Mouse (Mus musculus) heart, adult 2 months (tissue): ENCODE results near the gene Hepacam. TPM values are rescaled to one million over a fixed set of nuclear protein-coding genes. Genes with fewer than 3 reads are reported as not detected.

Source experiments
- DNase-seq, 2 experiments: peaks; one replicate each; pipeline ENCODE4 v3.0.0; 2021
- H3K27ac ChIP-seq: fragments of 200-600 bp; 2 replicates; pipeline ENCODE4 v1.8.1; 2022
- H3K27me3 ChIP-seq: fragments of 200-500 bp; 2 replicates; pipeline ENCODE4 v1.6.1; 2012; ENCODE audit warnings: mild to moderate bottlenecking, low read length, inconsistent platforms, mixed read lengths; ENCODE audit not compliant: control insufficient read depth, insufficient read depth
- H3K36me3 ChIP-seq: fragments of 200-500 bp; 2 replicates; pipeline ENCODE4 v1.6.1; 2012; ENCODE audit warnings: low read length, inconsistent platforms; ENCODE audit not compliant: control insufficient read depth, insufficient read depth
- H3K4me1 ChIP-seq: fragments of 200-500 bp; 2 replicates; pipeline ENCODE4 v1.6.1; 2011; ENCODE audit warnings: low read length; ENCODE audit not compliant: control insufficient read depth, insufficient read depth
- H3K4me3 ChIP-seq: fragments of 200-600 bp; 2 replicates; pipeline ENCODE4 v1.8.1; 2022
- H3K79me2 ChIP-seq: fragments of 200-500 bp; replicated peaks from 2 replicates; pipeline ENCODE4 v1.6.1; 2012; ENCODE audit warnings: mild to moderate bottlenecking, inconsistent platforms, low read length, moderate library complexity, mixed read lengths; ENCODE audit not compliant: control insufficient read depth, insufficient read depth
- H3K9ac ChIP-seq: fragments of 200-500 bp; 2 replicates; pipeline ENCODE4 v1.6.1; 2012; ENCODE audit warnings: low read depth, mild to moderate bottlenecking, control low read depth, inconsistent platforms, low read length, mixed read lengths
- CTCF ChIP-seq: fragments of 200-600 bp; IDR thresholded peaks from 2 replicates; pipeline ENCODE4 v1.8.1; 2022; ENCODE audit warnings: antibody characterized with exemption, mild to moderate bottlenecking, moderate library complexity
- EP300 ChIP-seq: fragments of 200-500 bp; IDR thresholded peaks from 2 replicates; pipeline ENCODE4 v1.6.1; 2011; ENCODE audit warnings: low read depth, low read length, control low read depth; ENCODE audit not compliant: insufficient read depth
- POLR2A ChIP-seq: fragments of 200-500 bp; IDR thresholded peaks from 2 replicates; pipeline ENCODE4 v1.6.1; 2011; ENCODE audit warnings: mild to moderate bottlenecking, low read depth, low read length, control low read depth; ENCODE audit not compliant: insufficient read depth
- WGBS: fragments of 180-500 bp; shearing (Covaris S2); methylation state at CpG from one replicate; pipeline ENCODE4 v1.1.7; 2018; 5-methylcytosine and 5-hydroxymethylcytosine counted together
- intact Hi-C: fragments of 180-260 bp; cut with DNase I; formaldehyde crosslinking; loops from one replicate; pipeline ENCODE4 v1.15.1; 2025
- long read RNA-seq: library from polyadenylated mRNA; stranded (forward); transcript quantifications from one replicate; pipeline ENCODE4 v2.0.0, GENCODE M21; 2021
- polyA plus RNA-seq: library from polyadenylated mRNA; depleted of rRNA; stranded (reverse); fragments of >200 nt; gene quantifications from 2 replicates; pipeline ENCODE4 v1.2.3, GENCODE M21; 2012; rRNA removed
- total RNA-seq, 2 experiments: library from RNA; stranded (reverse); gene quantifications; 2 replicates each; pipeline ENCODE4 v1.2.3; 2021

The Hepacam gene
- total RNA-seq (not detected), polyA plus RNA-seq (0.18 and 0.29 TPM in 2 replicates)
- long read RNA-seq, result 0 reads

GRCm38 (mm10) chr9:37367301-37368080 is at the start of gene Hepacam:
Gene Hepacam, plus strand, starts transcription at chr9:37367351.
- 85% methylated on average over 17 of the region's 17 CpGs for WGBS
- TF ChIP-seq CTCF (no peak), EP300 (no peak), POLR2A (no peak)
- Histone ChIP-seq H3K79me2 (no peaks in the 10 kb centered on the region), H3K27ac (peak within 1 kb of the TSS; percentile 93), H3K36me3 (peaks cover 2% of the 10 kb centered on the region; the same call in 1 of the 2 replicates), H3K4me3 (no peak within 1 kb of the TSS), H3K9ac (no peak within 1 kb of the TSS), H3K27me3 (no peaks in the 10 kb centered on the region), H3K4me1 (no peaks in the 10 kb centered on the region; the same call in none of the 2 replicates)
- DNase-seq, result no peak
- intact Hi-C loops, result loop anchor here (1.0 kb wide), 1 partner anchor 33 kb away; no protein-coding TSS in a partner anchor

- Histone ChIP-seq H3K4me1 (no peaks in the 10 kb centered on the region), H3K9ac (no peak overlapping the region), H3K79me2 (no peaks in the 10 kb centered on the region), H3K27me3 (no peaks in the 10 kb centered on the region), H3K27ac (no peak overlapping the region), H3K36me3 (no peaks in the 10 kb centered on the region), H3K4me3 (no peak overlapping the region)
- 32% methylated on average over 3 of the region's 3 CpGs for WGBS
- DNase-seq, result no peak
- intact Hi-C loops, result loop anchor here (5.0 to 10.0 kb wide), 3 partner anchors 72 to 365 kb away; partner anchors contain the start of gene Slc37a2
- TF ChIP-seq POLR2A (no peak), CTCF (peak; percentile 91)
Observed at GRCm38 (mm10) chr9:37329456-37329855, 37.7 kb upstream of the Hepacam start.

DNA sequence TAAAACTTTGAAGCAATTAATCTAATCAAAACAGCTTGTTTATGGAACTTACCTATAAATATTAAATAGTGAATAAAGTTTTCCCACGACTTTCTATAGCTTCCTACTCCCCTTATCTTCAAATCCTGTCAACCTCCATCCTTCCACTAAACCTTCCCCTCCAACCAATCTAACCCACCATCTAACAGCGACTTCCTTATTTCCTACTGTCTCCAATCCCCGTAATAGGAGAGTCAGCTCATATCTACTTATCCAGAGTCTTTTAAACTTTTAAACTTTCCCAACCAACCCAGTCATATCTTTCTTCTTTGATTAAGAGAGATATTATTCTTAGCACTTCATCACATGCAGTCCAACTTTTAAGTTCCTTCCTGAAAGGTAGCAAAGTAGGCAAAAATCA is 21.7 kb upstream of the Hepacam start:
- Histone ChIP-seq H3K27me3 (no peaks in the 10 kb centered on the region), H3K27ac (no peak overlapping the region), H3K9ac (no peak overlapping the region), H3K79me2 (no peaks in the 10 kb centered on the region; the same call in 1 of the 2 replicates), H3K36me3 (no peaks in the 10 kb centered on the region), H3K4me1 (peaks cover 2% of the 10 kb centered on the region), H3K4me3 (no peak overlapping the region)
- DNase-seq, result no peak
- intact Hi-C loops, result loop anchor here (5.0 kb wide), 2 partner anchors 57 to 77 kb away; partner anchors contain the start of gene Robo4
- TF ChIP-seq EP300 (no peak), CTCF (no peak), POLR2A (no peak)
- 67% methylated on average over 3 of the region's 3 CpGs for WGBS

GRCm38 (mm10) chr9:37347184-37347987 is 19.8 kb upstream of the Hepacam start:
- no peak for TF ChIP-seq POLR2A
- TF ChIP-seq CTCF, result no peak
- TF ChIP-seq EP300, result no peak

DNA sequence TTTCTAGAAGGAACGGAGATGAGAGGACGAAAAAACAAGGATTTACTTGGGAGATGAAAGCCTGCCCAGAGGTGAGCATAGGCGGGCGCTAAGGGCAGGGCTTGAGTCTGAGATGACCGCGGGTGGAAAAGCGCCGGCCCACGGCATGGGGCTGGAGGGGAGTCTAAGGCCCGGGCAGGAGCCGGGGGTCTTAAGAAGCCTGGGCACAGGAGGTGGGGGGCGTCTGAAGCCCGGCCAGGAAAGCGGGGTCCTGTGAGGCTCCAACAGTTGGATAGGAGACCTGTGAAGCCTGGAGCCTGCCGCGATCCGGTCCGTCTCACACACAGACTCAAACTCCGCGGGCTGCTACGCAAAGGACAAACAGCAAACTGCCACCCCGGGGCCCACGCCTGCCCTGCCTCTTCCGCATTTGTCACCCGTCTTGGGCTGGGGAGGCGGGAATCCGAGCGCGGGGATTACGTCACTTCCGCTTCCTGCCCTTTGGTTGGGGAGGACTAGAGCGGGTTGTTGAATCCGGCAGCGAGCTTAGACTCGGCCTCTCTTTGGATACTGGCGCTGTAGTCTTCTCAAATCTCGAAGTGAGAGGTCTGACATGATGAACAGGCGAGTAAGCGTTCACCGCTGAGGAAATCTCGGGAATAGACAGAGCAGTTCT is 19.0 kb upstream of the Hepacam start, which contains the start of gene Ccdc15:
TSS of gene Ccdc15 (minus strand) at position 445 of the 655 bp plus-strand sequence.
- H3K4me3 ChIP-seq, result peak within 1 kb of the TSS; percentile 55
- peak within 1 kb of the TSS; percentile 87 for H3K9ac ChIP-seq
- no peaks in the 10 kb centered on the region for H3K36me3 ChIP-seq
- under 1% methylated on average over 41 of the region's 41 CpGs for WGBS
- peak; percentile 96 to 97 for DNase-seq
- intact Hi-C loops, result loop anchor here (1.0 to 5.0 kb wide), 3 partner anchors 54 to 265 kb away; partner anchors contain the start of genes Robo4 and Spa17
- peaks cover 2% of the 10 kb centered on the region for H3K4me1 ChIP-seq
- H3K27ac ChIP-seq, result peak within 1 kb of the TSS; percentile 81
- no peaks in the 10 kb centered on the region for H3K27me3 ChIP-seq
- no peaks in the 10 kb centered on the region; the same call in 1 of the 2 replicates for H3K79me2 ChIP-seq
- TF ChIP-seq POLR2A (peak; percentile 98), EP300 (peak; percentile 73; the same call in 1 of the 2 replicates), CTCF (peak; percentile 32)

More at GRCm38 (mm10) chr9:37347184-37347987, 19.8 kb upstream of the Hepacam start:
- no peaks in the 10 kb centered on the region for H3K27me3 ChIP-seq
- H3K9ac ChIP-seq, result peak overlapping the region; percentile 78
- H3K79me2 ChIP-seq, result no peaks in the 10 kb centered on the region; the same call in 1 of the 2 replicates
- H3K4me3 ChIP-seq, result peak overlapping the region; percentile 55
- H3K27ac ChIP-seq, result peak overlapping the region; percentile 81
- intact Hi-C loops, result loop anchor here (5.0 kb wide), 2 partner anchors 55 to 75 kb away; partner anchors contain the start of gene Robo4
- no peaks in the 10 kb centered on the region for H3K36me3 ChIP-seq
- WGBS, result 20% methylated on average over 12 of the region's 12 CpGs
- DNase-seq, result no peak
- H3K4me1 ChIP-seq, result peaks cover 2% of the 10 kb centered on the region
